13 mouse cellular contexts compared by ENCODE assay signal in genomic region chr10:84803216-84803844, GRCm38 (mm10). TPM values are rescaled to one million over a fixed set of nuclear protein-coding genes. Genes with fewer than 3 reads are reported as not detected.
DNase-seq lines count a peak whose midpoint lies in the region; ATAC-seq and TF ChIP-seq lines count a peak whose summit lies in the region.
"Had no signal": no experiment of that assay in that cellular context is flagged by ENCODE, and none has a peak within 500 bp of the region (broad histone marks: within the 10 kb centered on the region; RNA-seq: fewer than 3 reads in every experiment).

No protein-coding gene starts in this region.

- H3K27me3 ChIP-seq in forebrain, postnatal 0 days (ENCODE audit: insufficient read depth, low read length), result no peaks in the 10 kb centered on the region
- no peaks in the 10 kb centered on the region for H3K27me3 ChIP-seq in midbrain, embryonic 15.5 days (replicated peaks)

- TF ChIP-seq CTCF in forebrain, postnatal 0 days (IDR thresholded peaks at IDR 0.05; ENCODE audit: low read depth), result no peak

- no peaks in the 10 kb centered on the region for H3K36me3 ChIP-seq in forebrain, postnatal 0 days (ENCODE audit: insufficient read depth)
- H3K36me3 ChIP-seq in midbrain, embryonic 15.5 days (replicated peaks), result no peaks in the 10 kb centered on the region

- H3K4me2 ChIP-seq in forebrain, postnatal 0 days (ENCODE audit: low read depth), result no peak overlapping the region
- no peak overlapping the region for H3K4me2 ChIP-seq in midbrain, embryonic 15.5 days

- peak; percentile 32 for DNase-seq in adrenal gland, postnatal 10 days
- no peak for DNase-seq in adrenal gland, adult 2 months
- peak; percentile 13 to 14 for DNase-seq in left cerebral cortex, postnatal 36 days (ENCODE audit: low spot score in 2 of 2)
- no peak for DNase-seq in left cerebral cortex, adult 11 months (ENCODE audit: low spot score)
- peak; percentile 36 for DNase-seq in forebrain, postnatal 0 days
- DNase-seq in T-cell, adult 2 months (ENCODE audit: low spot score), result no peak
- no peak for DNase-seq in ovary, postnatal 10 days (ENCODE audit: low spot score)
- DNase-seq: gastrocnemius, postnatal 25 days; lung, postnatal 14 days had no signal

- 36% methylated on average over 13 of the region's 13 CpGs for WGBS in forebrain, postnatal 0 days
- 48% methylated on average over 13 of the region's 13 CpGs for WGBS in midbrain, embryonic 15.5 days

- no peaks in the 10 kb centered on the region for H3K9me3 ChIP-seq in forebrain, postnatal 0 days (ENCODE audit: low read length)
- no peaks in the 10 kb centered on the region for H3K9me3 ChIP-seq in midbrain, embryonic 15.5 days

- intact Hi-C loops in left cerebral cortex, postnatal 36 days (cut with DNase I), result no loop called here

- no peak overlapping the region for H3K27ac ChIP-seq in forebrain, postnatal 0 days (ENCODE audit: low read depth, low read length)
- no peak overlapping the region for H3K27ac ChIP-seq in midbrain, embryonic 15.5 days

- ATAC-seq in forebrain, postnatal 0 days, result peak; percentile 69
- peak; percentile 73 for ATAC-seq in midbrain, embryonic 15.5 days (replicated peaks)

- H3K9ac ChIP-seq in forebrain, postnatal 0 days, result no peak overlapping the region
- H3K9ac ChIP-seq in midbrain, embryonic 15.5 days, result no peak overlapping the region

- H3K4me3 ChIP-seq in forebrain, postnatal 0 days (ENCODE audit: low read depth, low read length), result no peak overlapping the region
- no peak overlapping the region for H3K4me3 ChIP-seq in midbrain, embryonic 15.5 days

- no peaks in the 10 kb centered on the region for H3K4me1 ChIP-seq in forebrain, postnatal 0 days (ENCODE audit: insufficient read depth)
- peaks cover 16% of the 10 kb centered on the region for H3K4me1 ChIP-seq in midbrain, embryonic 15.5 days

RNA-seq across cellular contexts. Expression of gene Rfx4, which starts 47.5 kb away (rescaled TPM):
- under 1 TPM; 0.39 to 0.51 TPM for total RNA-seq in adrenal gland, postnatal 10 days (2021)
- total RNA-seq in adrenal gland, adult 2 months (2021), result under 1 TPM in 1 of 2 experiments, not detected in 1; 0.10 TPM
- 0.06 TPM in 1 of 2 replicates, not detected in the other for polyA plus RNA-seq in adrenal gland, adult 2 months (2012; rRNA removed)
- total RNA-seq in left cerebral cortex, postnatal 36 days (2021), result 10 to 100 TPM in 1 of 2 experiments, 1 to 10 TPM in 1; 9.3 to 11.3 TPM
- total RNA-seq in forebrain, postnatal 0 days (2014; rRNA removed), result 5.2 and 8.1 TPM in 2 replicates
- polyA plus RNA-seq in forebrain, postnatal 0 days (2015; fragmentation: Nextera tagmentation; extraction: Ambion mirVana), result 5.6 and 7.3 TPM in 2 replicates
- polyA plus RNA-seq in midbrain, embryonic 15.5 days (2015; fragmentation: Nextera tagmentation; extraction: Ambion mirVana), result 16.1 and 17.2 TPM in 2 replicates
- total RNA-seq: gastrocnemius, postnatal 25 days; hematopoietic stem cell, adult 5-6 weeks; MEL had no signal
- polyA plus RNA-seq: stomach, embryonic 14.5 days had no signal

Comparison
In these comparisons a context has a peak if more than half of its experiments do, and no peak if none do; other contexts are left out.
1. DNase-seq: peak in adrenal gland, postnatal 10 days (single experiment), left cerebral cortex, postnatal 36 days (2 of 2) and forebrain, postnatal 0 days (single experiment); none in adrenal gland, adult 2 months (single experiment), left cerebral cortex, adult 11 months (single experiment), T-cell, adult 2 months (single experiment) and ovary, postnatal 10 days (single experiment).